Mouse (Mus musculus): Measurements from ENCODE around the gene BC048562.

Gene BC048562

DNA sequence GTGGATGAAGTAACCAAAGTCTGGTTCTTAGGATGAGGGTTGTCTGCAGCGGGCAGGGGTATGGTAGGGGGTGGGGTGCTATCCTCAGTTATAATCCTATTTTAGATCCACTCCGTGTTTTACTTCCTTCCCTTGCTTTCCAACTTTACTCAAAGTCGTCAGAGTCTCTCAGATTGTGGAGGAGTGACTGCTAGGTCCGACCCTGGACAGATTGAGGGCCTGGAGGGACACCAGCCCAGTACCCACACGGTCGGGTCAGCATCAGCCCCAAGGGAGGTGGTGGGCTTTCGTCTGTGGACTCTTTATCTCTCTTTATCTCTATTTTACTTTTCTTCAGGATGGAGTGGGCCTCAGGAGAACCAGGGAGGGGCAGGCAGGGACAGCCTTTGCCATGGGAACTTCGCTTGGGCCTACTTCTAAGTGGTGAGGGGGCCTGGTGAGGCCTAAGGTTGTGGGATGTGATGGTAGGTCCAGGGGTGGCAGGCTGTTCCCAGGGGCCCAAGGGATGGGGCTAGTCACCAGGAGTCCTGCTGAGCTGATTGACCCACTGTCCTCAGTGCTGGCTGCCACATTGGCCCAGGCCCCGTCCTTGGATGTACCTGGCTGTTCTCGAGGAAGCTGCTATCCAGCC lies 43.6 kb downstream of the BC048562 start, which contains the start of gene Lamb2:
Gene Lamb2 (plus strand): TSS at position 16 of the 631 bp plus-strand sequence.
- DNase-seq (ENCODE audit: low spot score), result peak; percentile 93

DNA sequence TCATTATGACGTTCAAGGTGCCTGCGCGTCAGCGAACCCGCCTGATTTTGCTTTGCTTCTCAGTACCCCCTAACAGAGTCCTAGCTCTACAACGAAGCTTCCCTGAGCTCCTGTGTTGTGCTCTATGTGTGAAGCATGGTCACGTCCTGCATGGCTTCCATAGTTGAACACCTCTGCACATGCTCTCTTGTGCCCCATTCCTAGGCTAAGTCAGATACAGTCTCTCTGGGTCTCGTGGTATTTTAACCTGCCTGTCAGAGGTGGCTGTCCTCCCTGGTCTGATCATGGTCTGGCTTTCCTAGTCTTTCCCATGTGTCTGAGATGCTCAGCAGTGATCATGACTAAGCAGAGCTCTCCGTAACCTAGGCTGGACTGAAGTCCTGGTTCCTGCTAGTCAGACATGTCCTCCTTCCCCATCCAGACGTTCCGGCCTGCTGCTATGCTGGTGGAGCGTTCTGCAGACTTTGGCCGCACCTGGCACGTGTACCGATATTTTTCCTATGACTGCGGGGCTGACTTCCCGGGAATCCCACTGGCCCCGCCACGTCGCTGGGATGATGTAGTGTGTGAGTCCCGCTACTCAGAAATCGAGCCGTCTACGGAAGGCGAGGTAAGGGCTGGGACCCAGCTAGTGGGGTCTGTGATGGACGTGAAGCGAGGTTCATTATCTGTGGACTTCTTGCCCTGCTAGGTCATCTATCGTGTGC lies 44.7 kb downstream of the BC048562 start:
- no peak for DNase-seq (ENCODE audit: low spot score)

DNA sequence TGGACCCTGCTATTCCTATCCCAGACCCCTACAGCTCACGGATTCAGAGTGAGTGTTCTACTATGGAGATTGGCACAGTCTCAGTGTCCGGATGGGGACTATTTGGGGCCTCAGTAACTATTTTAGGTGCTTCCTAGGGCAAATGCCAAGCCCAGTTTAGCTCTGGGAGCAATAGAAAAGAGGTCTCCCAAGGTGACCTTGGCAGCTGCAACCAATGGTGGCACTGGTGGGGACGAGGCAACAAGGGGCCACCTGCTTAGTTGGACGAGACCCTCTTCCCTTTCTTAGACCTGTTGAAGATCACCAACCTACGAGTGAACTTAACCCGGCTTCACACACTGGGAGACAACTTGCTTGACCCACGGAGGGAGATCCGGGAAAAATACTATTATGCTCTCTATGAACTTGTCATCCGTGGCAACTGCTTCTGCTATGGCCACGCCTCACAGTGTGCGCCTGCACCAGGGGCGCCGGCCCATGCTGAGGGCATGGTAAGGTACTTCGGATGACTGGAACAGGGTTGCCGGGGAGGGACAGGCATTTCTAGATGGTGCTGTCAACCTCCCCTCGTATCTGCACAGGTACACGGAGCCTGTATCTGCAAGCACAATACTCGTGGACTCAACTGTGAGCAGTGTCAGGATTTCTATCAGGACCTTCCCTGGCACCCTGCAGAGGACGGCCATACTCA lies 45.4 kb downstream of the BC048562 start:
- DNase-seq (ENCODE audit: low spot score), result no peak

DNA sequence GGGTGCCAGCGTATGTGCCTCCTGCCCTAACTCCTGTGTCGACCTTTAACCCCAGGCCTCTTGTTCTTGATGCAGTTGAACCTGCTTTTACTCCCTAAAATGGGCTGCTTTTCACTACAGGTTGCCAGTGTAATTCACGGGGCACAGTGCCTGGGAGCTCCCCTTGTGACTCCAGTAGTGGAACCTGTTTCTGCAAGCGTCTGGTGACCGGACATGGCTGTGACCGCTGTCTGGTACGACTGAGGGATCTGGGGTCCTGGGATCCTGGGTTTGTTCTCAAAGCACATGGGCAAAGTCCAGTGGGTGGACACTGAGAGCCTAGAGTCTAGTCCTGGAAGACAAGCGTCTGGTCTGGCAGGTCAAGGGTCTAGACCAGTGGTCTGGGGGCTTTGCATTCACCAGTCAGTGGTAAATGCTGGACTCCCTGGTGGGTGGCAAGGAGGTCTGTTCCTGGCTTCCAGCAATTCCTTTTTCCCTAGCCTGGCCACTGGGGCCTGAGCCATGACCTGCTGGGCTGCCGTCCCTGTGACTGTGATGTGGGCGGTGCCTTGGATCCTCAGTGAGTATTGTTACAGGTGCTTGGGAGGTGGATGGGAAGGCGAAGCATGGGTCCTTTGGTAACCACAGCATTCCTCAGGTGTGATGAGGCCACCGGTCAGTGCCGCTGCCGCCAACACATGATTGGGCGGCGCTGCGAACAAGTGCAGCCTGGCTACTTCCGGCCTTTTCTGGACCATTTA lies 46.9 kb downstream of the BC048562 start:
- DNase-seq (ENCODE audit: low spot score), result no peak

DNA sequence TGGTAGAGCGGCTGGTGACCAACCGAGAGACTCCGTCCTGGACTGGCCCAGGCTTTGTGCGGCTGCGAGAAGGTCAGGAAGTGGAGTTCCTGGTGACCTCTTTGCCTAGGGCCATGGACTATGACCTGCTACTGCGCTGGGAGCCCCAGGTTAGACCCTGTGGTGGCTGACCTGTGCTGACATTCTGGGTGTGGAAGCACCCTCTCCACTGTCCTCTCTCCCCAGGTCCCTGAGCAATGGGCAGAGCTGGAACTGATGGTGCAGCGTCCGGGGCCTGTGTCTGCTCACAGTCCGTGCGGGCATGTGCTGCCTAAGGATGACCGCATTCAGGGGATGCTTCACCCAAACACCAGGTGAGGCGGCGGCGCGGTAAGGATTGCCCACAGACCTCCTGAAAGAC lies 47.7 kb downstream of the BC048562 start:
- DNase-seq (ENCODE audit: low spot score), result no peak

DNA sequence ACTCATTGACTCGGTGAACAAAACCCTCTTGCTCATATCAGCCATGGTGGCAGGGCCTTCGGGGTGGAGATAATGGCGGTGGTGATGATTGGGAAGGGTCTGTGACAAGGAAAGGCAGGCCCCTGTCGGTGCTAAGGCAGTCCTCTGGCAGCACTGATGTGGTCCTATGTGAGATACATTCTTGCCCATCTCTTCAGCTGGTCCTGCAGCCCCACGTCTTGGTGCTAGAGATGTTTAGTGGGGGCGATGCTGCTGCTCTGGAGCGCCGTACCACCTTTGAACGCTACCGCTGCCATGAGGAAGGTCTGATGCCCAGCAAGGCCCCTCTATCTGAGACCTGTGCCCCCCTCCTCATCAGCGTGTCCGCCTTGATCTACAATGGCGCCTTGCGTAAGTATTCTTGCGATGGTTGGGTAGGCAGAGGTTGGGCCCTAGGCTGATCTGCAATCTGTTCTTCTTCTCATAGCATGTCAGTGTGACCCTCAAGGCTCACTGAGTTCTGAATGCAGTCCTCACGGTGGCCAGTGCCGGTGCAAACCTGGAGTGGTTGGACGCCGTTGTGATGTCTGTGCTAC lies 49.1 kb downstream of the BC048562 start:
- no peak for DNase-seq (ENCODE audit: low spot score)

DNA sequence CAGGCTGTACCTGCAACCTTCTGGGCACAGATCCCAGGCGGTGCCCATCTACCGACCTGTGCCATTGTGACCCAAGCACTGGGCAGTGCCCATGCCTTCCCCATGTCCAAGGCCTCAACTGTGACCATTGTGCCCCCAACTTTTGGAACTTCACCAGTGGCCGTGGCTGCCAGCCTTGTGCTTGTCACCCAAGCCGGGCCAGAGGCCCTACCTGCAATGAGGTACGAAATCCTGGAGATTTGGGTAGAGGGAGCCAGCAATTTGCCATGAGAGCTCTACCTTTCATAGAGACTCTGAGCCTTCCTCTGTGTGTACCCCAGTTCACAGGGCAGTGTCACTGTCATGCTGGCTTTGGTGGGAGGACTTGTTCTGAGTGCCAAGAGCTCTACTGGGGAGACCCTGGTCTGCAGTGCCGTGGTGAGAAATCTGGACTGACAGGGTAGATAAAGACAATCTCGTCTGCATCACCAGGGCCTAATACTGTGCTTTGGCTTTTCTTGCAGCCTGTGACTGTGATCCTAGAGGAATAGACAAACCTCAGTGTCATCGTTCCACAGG lies 50.8 kb downstream of the BC048562 start:
- no peak for DNase-seq (ENCODE audit: low spot score)

DNA sequence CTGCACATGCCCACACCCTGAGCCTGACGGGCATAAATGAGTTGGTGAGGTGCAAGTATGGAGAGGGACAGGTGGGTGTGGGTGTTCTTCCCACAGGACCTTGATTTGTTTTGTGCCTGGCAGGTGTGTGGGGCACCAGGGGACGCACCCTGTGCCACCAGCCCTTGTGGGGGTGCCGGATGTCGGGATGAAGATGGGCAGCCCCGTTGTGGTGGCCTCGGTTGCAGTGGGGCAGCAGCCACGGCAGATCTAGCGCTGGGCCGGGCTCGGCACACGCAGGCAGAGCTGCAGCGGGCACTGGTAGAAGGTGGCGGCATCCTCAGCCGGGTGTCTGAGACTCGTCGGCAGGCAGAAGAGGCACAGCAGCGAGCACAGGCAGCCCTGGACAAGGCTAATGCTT lies 52.1 kb downstream of the BC048562 start:
- no peak for DNase-seq (ENCODE audit: low spot score)

DNA sequence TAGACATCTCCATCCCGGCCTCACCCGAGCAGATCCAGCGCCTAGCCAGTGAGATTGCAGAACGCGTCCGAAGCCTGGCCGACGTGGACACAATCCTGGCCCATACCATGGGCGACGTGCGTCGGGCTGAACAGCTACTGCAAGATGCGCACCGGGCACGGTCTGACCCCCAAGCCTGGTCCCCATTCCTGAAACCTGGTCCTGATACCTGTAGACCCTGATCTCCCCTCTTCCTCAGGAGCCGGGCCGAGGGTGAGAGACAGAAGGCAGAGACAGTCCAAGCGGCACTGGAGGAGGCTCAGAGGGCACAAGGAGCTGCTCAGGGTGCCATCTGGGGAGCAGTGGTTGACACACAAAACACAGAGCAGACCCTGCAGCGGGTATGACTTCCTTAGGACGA lies 52.9 kb downstream of the BC048562 start:
- DNase-seq (ENCODE audit: low spot score), result no peak

DNA sequence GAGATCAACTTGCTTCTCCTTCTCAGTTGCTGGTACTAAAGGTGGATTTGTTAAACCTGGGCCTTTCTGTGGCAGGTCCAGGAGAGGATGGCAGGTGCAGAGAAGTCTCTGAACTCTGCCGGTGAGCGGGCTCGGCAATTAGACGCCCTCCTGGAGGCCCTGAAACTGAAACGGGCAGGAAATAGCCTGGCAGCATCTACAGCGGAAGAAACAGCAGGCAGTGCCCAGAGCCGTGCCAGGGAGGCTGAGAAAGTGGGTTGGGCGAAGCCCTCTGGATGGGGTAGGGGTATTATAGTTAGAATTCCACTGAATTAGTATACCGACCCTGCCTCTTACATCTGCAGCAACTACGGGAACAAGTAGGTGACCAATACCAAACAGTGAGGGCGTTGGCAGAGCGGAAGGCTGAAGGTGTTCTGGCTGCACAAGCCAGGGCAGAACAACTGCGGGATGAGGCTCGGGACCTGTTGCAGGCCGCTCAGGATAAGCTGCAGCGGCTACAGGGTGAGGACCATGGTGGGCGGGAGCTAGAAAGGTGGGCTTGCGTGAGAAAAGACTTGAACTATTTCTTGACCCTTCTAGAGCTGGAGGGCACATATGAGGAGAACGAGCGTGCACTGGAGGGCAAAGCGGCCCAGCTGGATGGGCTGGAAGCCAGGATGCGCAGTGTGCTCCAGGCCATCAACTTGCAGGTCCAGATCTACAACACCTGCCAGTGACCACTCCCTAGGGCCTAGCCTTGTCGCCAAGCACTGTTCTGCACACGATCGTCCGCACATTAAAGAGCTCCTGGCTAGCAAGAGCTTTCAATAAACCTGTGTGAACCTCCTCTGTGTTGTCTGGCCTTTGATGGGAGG lies 53.6 kb downstream of the BC048562 start:
- DNase-seq (ENCODE audit: low spot score), result no peak

DNA sequence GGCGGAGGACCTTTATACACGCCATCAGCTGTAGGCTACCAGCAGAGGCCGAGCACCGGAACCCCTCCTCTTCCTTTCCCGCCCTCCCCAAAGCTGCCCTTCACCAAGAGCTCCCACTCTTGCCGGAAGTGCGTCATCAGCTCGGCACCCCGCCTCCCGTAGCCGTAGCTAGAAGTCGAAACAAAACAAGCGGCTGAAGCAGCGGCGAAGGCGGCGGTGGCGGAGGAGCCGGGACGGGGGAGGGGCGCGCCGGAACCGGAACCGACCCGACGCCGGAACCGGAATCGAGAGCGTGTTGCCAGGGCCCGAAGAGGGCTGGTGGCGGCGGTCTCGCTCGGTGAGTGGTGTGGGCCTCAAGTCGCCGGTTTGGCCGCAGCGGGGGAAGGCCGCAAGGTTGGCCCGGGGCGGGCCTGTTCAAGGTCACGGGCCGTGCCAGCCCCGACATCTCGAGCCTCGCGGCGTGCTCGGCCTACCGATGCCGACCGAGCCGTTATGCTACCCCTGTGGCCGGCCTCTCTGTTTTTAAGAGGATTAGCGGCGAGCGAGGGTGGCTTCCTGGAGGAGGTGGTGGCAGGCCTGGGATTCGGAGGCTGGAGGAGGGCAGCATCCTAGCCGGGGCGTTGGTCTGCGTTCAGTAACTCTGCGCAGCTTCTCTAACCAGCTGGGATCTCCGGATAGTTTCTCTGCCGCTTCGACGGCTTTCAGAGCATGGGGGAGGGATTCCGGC lies 54.4 kb downstream of the BC048562 start, which contains the start of gene Usp19:
Gene Usp19 (plus strand): TSS at position 44 of the 727 bp plus-strand sequence.
- peak; percentile 98 for DNase-seq (ENCODE audit: low spot score)

DNA sequence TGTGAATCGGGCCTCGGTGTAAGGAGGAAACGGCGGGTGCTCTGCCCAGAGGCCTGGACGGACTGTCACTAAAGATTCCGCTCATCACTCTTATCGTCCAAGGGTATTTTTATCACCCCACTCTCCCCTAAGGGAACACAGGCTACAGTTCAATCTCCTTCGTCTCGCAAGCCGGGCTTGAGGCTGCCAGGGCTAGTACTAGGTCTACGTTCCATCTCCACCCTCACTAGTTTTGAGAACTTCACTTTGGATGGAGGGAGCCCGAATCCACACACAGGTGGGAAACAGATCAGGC lies 55.0 kb downstream of the BC048562 start:
- DNase-seq (ENCODE audit: low spot score), result no peak

DNA sequence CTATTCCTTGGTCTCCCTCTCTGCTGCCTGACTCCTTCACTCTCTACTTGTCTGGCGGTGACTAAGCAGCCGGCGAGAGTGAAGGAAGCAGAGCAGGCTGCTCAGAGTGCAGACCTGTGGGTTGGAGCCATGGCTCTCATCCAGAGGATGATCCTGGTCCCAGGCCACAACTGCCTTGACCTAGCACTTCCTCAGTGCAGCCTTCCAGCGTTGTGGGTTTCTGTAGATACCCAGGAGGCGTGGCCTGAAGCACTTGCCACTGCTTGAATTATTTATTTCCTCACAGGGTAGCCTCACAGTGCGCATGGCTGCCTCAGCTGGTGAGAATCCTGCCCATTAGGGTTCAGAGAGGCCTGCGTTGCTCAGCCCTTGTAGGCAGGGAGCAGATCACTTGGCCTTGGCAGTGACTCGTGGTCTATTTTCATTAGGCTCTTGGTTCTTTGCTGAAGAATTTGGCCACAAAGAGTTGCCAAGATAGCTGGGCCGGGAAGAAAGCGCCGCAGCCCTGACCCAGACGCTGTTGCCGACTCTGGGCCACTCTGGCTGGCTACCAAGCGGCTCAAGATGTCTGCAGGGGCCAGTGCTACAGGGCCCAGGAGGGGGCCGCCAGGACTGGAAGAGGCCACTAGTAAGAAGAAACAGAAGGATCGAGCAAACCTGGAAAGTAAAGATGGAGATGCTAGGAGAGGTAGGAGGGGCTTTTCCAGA lies 55.9 kb downstream of the BC048562 start:
- no peak for DNase-seq (ENCODE audit: low spot score)

DNA sequence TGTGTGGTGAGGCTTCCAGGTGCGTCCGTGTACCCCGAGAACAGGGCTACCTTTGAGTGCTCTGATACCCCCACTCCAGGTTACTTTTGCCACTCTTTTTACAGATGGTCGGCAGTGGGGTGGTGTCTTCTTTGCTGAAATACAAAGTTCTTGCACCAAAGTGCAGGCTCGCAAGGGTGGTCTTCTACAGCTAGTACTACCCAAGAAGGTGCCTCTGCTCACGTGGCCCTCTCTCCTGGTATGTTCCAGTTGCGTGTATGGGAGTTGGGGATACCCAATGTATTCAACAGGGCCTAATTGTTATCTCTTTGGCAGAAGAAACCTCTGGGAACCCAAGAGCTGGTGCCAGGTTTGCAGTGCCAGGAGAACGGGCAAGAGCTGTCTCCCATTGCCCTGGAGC lies 57.0 kb downstream of the BC048562 start:
- DNase-seq (ENCODE audit: low spot score), result no peak

DNA sequence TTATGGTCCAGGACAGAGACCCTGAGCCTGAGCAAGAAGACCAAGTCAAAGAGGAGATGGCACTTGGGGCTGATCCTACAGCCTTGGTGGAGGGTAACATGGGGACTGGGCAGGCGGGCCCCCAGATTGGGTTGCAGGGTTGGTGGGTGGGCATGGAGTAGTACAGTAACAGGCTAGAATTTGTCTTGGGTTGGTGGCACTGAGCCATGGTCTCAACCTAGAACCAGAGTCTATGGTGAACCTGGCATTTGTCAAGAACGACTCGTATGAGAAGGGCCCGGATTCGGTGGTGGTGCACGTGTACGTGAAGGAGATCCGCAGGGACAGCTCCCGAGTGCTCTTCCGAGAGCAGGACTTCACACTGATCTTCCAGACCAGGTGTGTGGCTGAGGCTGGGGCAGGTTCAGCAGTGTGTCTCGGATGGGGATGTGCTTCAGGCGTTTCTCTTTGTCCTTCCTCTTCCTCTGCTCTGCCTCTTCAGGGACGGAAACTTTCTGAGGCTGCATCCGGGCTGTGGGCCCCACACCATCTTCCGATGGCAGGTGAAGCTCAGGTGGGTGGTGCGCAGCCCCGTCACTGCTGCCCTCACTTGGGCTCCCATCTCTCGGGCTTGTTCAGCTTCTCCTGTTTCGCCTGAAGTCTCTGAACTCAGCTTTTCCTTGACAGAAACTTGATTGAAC lies 58.0 kb downstream of the BC048562 start:
- DNase-seq (ENCODE audit: low spot score), result no peak

DNA sequence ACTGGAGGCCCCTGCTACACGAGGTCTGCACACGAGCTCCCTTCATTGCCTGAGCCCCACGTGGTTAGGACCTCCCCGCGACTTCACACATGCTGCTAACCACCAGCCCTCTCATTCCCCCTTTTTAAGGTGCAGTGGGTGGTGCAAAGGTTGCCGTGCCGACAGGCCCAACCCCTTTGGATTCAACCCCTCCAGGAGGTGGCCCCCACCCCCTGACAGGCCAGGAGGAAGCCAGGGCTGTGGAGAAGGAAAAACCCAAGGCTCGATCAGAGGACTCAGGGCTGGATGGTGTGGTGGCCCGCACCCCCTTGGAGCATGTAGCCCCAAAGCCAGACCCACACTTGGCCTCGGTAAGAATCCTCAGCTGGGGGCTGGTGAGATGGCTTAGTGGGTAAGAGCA lies 58.6 kb downstream of the BC048562 start:
- DNase-seq (ENCODE audit: low spot score), result no peak
